Mouse (Mus musculus) testis, adult 2 months (tissue): ENCODE data around the gene Rps11.

Experiments
- CTCF ChIP-seq: fragments of 200-500 bp; IDR thresholded peaks from 2 replicates; pipeline ENCODE4 v1.5.1; 2012; ENCODE audit warnings: low read depth, mild to moderate bottlenecking, inconsistent platforms, low read length, moderate library complexity; ENCODE audit not compliant: control insufficient read depth, insufficient read depth, insufficient replicate concordance
- POLR2A ChIP-seq: fragments of 200-500 bp; IDR thresholded peaks from 2 replicates; pipeline ENCODE4 v1.6.1; 2012; ENCODE audit warnings: low read depth, mild to moderate bottlenecking, inconsistent platforms, low read length, moderate library complexity; ENCODE audit not compliant: control insufficient read depth

DNA sequence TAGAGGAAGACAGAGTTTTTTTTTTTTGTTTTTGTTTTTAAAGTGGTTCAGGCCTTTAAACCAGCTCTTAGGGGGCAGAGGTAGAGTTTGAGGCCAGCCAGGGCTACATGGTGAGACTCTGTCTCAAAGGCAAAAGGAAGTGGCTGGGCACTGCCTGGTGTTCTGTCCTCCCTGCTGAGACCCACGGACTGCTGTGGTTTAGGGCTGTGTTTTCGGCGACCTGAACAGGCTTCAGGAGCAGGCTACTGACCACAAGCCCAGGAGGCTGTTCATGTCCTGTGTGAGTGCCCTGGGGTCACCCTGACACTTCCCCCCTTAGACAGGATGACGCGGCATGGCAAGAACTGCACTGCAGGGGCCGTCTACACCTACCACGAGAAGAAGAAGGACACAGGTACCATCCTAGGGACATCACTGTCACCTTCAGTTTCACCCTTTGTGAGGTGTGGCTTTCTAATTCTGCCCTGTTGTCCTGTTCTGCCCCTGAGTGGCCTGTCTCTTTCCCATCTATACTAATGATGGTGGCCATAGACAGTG is 51.0 kb downstream of the Rps11 start:
- no peak for TF ChIP-seq CTCF
- no peak for TF ChIP-seq POLR2A
